Mouse (Mus musculus): ENCODE results near the gene Arhgap20. TPM values are rescaled to one million over a fixed set of nuclear protein-coding genes. Genes with fewer than 3 reads are reported as not detected.
A peak's percentile ranks its signal among the peaks of the same experiment; 100 is the strongest.

Gene Arhgap20
- polyA plus RNA-seq, 1 experiment from 2014 or later, result 1.1 TPM

GRCm38 (mm10) chr9:51875531-51875930 lies 110.4 kb downstream of the Arhgap20 start:
- Histone ChIP-seq H3K36me3 (ENCODE audit: control insufficient read depth, insufficient read depth) (no peaks in the 10 kb centered on the region), H3K4me2 (ENCODE audit: low read depth, low read length) (no peak overlapping the region), H3K27ac (ENCODE audit: low read length) (no peak overlapping the region), H3K4me3 (ENCODE audit: low read length) (no peak overlapping the region), H3K27me3 (ENCODE audit: control insufficient read depth, insufficient read depth, low read length) (no peaks in the 10 kb centered on the region), H3K9me3 (replicated peaks; ENCODE audit: control insufficient read depth, low read length) (0 out of 2 replicates have a peak, but pooled peaks cover 3% of the 10 kb centered on the region), H3K9ac (ENCODE audit: low read length) (no peak overlapping the region), H3K4me1 (ENCODE audit: control insufficient read depth, insufficient read depth, low read length) (no peaks in the 10 kb centered on the region)
- no peak for ATAC-seq (replicated peaks; ENCODE audit: extremely low read depth, insufficient read depth, low FRiP score)
- 74% methylated on average over 20 of the region's 20 CpGs for WGBS

GRCm38 (mm10) chr9:51881386-51881785 lies 116.2 kb downstream of the Arhgap20 start:
- H3K9me3 ChIP-seq (replicated peaks; ENCODE audit: control insufficient read depth, low read length), result 0 out of 2 replicates have a peak, but pooled peaks cover 3% of the 10 kb centered on the region
- WGBS, result 32% methylated on average over 4 of the region's 4 CpGs
- H3K4me1 ChIP-seq (ENCODE audit: control insufficient read depth, insufficient read depth, low read length), result no peaks in the 10 kb centered on the region
- peak; percentile 23; the same call in 1 of the 2 replicates for ATAC-seq (replicated peaks; ENCODE audit: extremely low read depth, insufficient read depth, low FRiP score)
- no peak overlapping the region for H3K4me3 ChIP-seq (ENCODE audit: low read length)
- H3K9ac ChIP-seq (ENCODE audit: low read length), result no peak overlapping the region
- H3K36me3 ChIP-seq (ENCODE audit: control insufficient read depth, insufficient read depth), result no peaks in the 10 kb centered on the region
- H3K4me2 ChIP-seq (ENCODE audit: low read depth, low read length), result no peak overlapping the region
- no peak overlapping the region for H3K27ac ChIP-seq (ENCODE audit: low read length)
- H3K27me3 ChIP-seq (ENCODE audit: control insufficient read depth, insufficient read depth, low read length), result no peaks in the 10 kb centered on the region

- Histone ChIP-seq H3K4me2 (ENCODE audit: low read depth, low read length) (no peak overlapping the region), H3K9ac (ENCODE audit: low read length) (no peak overlapping the region), H3K36me3 (ENCODE audit: control insufficient read depth, insufficient read depth) (no peaks in the 10 kb centered on the region), H3K27me3 (ENCODE audit: control insufficient read depth, insufficient read depth, low read length) (no peaks in the 10 kb centered on the region), H3K27ac (ENCODE audit: low read length) (no peak overlapping the region), H3K4me3 (ENCODE audit: low read length) (no peak overlapping the region), H3K4me1 (ENCODE audit: control insufficient read depth, insufficient read depth, low read length) (no peaks in the 10 kb centered on the region), H3K9me3 (replicated peaks; ENCODE audit: control insufficient read depth, low read length) (0 out of 2 replicates have a peak, but pooled peaks cover 3% of the 10 kb centered on the region)
- 74% methylated on average over 4 of the region's 4 CpGs for WGBS
- ATAC-seq (replicated peaks; ENCODE audit: extremely low read depth, insufficient read depth, low FRiP score), result no peak
These were observed 116.7 kb downstream of the Arhgap20 start for GRCm38 (mm10) chr9:51881881-51882280.

GRCm38 (mm10) chr9:51883319-51883718 lies 118.2 kb downstream of the Arhgap20 start:
- no peaks in the 10 kb centered on the region for H3K27me3 ChIP-seq (ENCODE audit: control insufficient read depth, insufficient read depth, low read length)
- H3K4me3 ChIP-seq (ENCODE audit: low read length), result no peak overlapping the region
- 0 out of 2 replicates have a peak, but pooled peaks cover 3% of the 10 kb centered on the region for H3K9me3 ChIP-seq (replicated peaks; ENCODE audit: control insufficient read depth, low read length)
- no peaks in the 10 kb centered on the region for H3K4me1 ChIP-seq (ENCODE audit: control insufficient read depth, insufficient read depth, low read length)
- no peak overlapping the region for H3K27ac ChIP-seq (ENCODE audit: low read length)
- no peak for ATAC-seq (replicated peaks; ENCODE audit: extremely low read depth, insufficient read depth, low FRiP score)
- H3K9ac ChIP-seq (ENCODE audit: low read length), result no peak overlapping the region
- H3K36me3 ChIP-seq (ENCODE audit: control insufficient read depth, insufficient read depth), result no peaks in the 10 kb centered on the region
- WGBS, result 67% methylated on average over 4 of the region's 4 CpGs
- H3K4me2 ChIP-seq (ENCODE audit: low read depth, low read length), result no peak overlapping the region

GRCm38 (mm10) chr9:51892921-51893320 lies 127.8 kb downstream of the Arhgap20 start:
- WGBS, result 89% methylated on average over 1 of the region's 1 CpGs
- Histone ChIP-seq H3K27me3 (ENCODE audit: control insufficient read depth, insufficient read depth, low read length) (no peaks in the 10 kb centered on the region), H3K4me2 (ENCODE audit: low read depth, low read length) (no peak overlapping the region), H3K27ac (ENCODE audit: low read length) (no peak overlapping the region), H3K9me3 (replicated peaks; ENCODE audit: control insufficient read depth, low read length) (no peaks in the 10 kb centered on the region), H3K36me3 (ENCODE audit: control insufficient read depth, insufficient read depth) (no peaks in the 10 kb centered on the region), H3K9ac (ENCODE audit: low read length) (no peak overlapping the region), H3K4me3 (ENCODE audit: low read length) (no peak overlapping the region), H3K4me1 (ENCODE audit: control insufficient read depth, insufficient read depth, low read length) (no peaks in the 10 kb centered on the region)
- ATAC-seq (replicated peaks; ENCODE audit: extremely low read depth, insufficient read depth, low FRiP score), result no peak

Other genes starting within 250 kb of the Arhgap20 start
- gene Fdx1, start 198.2 kb downstream of the Arhgap20 start, polyA plus RNA-seq (2015; fragmentation: Nextera tagmentation; extraction: Ambion mirVana), result 86.8 and 111 TPM in 2 replicates

Data from heart, embryonic 16.5 days (tissue).